Mouse (Mus musculus) spleen, adult 2 months (tissue): Measurements from ENCODE around the gene Gm47995.

ENCODE experiments used
- CTCF ChIP-seq: fragments of 200-500 bp; IDR thresholded peaks from 2 replicates; pipeline ENCODE4 v1.5.1; 2011; ENCODE audit warnings: mild to moderate bottlenecking, inconsistent platforms; ENCODE audit not compliant: insufficient read depth, insufficient read length, insufficient replicate concordance; ENCODE audit errors: extremely low read depth
- POLR2A ChIP-seq: fragments of 200-500 bp; IDR thresholded peaks from 2 replicates; pipeline ENCODE4 v1.6.1; 2011; ENCODE audit warnings: low read depth, low read length, inconsistent platforms

DNA sequence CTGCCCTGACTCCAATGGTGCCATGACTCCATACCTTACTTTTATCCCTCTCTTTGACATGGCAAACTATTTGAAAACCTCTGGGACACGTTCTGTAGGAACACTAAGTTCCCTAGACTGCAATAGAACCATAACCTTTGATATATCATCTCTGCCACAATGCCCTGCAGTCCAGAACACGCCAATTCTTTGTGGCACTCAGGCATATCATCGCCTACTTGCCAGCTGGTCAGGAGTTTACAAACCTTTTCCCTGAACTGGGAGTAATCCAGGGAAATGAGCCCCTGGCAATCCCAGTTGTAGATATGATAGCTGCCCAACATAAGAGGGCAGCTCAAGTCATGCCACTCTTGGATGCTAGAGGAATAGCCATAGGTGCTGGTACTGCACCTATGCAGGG, 34.1 kb downstream of the Gm47995 start:
- no peak for TF ChIP-seq POLR2A
- TF ChIP-seq CTCF: no peak
